Mouse (Mus musculus) inflammation-experienced regulatory T-cells (primary cell): ENCODE data around the gene Gm14698. TPM values are rescaled to one million over a fixed set of nuclear protein-coding genes. Genes with fewer than 3 reads are reported as not detected.

ENCODE experiments used
- polyA plus RNA-seq, 2 experiments: library from polyadenylated mRNA; unstranded; fragments of 100-300 nt; shearing (Covaris generic); gene quantifications; one replicate each; pipeline ENCODE4 v1.2.1; 2017

Gene Gm14698
- not detected for polyA plus RNA-seq

DNA sequence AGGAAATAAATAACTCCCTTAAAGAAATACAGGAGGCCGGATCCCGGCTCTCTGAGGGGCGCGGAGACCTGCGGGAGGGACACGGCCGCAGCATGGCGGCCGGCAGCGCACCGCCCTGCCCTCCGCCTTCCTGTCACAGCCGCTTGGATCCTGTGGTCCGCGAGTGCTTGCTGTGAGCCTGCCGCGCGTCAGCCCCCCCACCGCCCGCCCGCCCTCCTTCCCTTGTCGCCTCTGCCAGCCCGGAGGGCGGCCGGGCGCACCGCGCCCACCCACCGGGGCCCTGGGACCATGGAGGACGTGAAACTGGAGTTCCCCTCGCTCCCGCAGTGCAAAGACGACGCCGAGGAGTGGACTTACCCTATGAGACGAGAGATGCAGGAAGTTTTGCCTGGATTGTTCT, at the start of gene Gm14698:
Gene Gm14698 (plus strand): TSS at position 35 of the 400 bp plus-strand sequence.

Other genes starting within 250 kb of the Gm14698 start
- 10 to 100 TPM; 54.5 to 55.2 TPM for gene Fmr1, start 142.6 kb upstream of the Gm14698 start, polyA plus RNA-seq
- gene Fmr1nb, start 59.3 kb upstream of the Gm14698 start, polyA plus RNA-seq: 1 to 10 TPM in 1 of 2 experiments, not detected in 1; 1.6 TPM
- not detected for gene Gm6812, start 72.0 kb downstream of the Gm14698 start, polyA plus RNA-seq